Mouse (Mus musculus) ES-E14 (cell line): Measurements from ENCODE around the gene Selenoi. TPM values are rescaled to one million over a fixed set of nuclear protein-coding genes. Genes with fewer than 3 reads are reported as not detected.

Source experiments
- DNase-seq: peaks from one replicate; pipeline ENCODE4 v3.0.0-alpha.2; 2013; ENCODE audit warnings: low read depth, low spot score
- H3K27ac ChIP-seq: 2 replicates; pipeline ENCODE4 v1.5.1; 2012; ENCODE audit warnings: low read depth, mild to moderate bottlenecking, low read length, moderate library complexity, mixed read lengths; ENCODE audit not compliant: poor library complexity, insufficient read depth, severe bottlenecking
- H3K36me3 ChIP-seq: 2 replicates; pipeline ENCODE4 v1.6.1; 2012; ENCODE audit warnings: mild to moderate bottlenecking, low read length, moderate library complexity, mixed read lengths; ENCODE audit not compliant: control insufficient read depth, poor library complexity, insufficient read depth, severe bottlenecking
- H3K4me1 ChIP-seq, 2 experiments: fragments of 150-350 bp in 1 of 2; sonication (generic) in 1 of 2; 2 replicates each; pipeline ENCODE4 v1.6.1; 2012; ENCODE audit warnings: low read length in 2 of 2, mild to moderate bottlenecking in 1 of 2, mixed read lengths in 1 of 2; ENCODE audit not compliant: control insufficient read depth in 2 of 2, insufficient read depth in 2 of 2, poor library complexity in 1 of 2
- H3K4me3 ChIP-seq, 2 experiments: fragments of 150-350 bp in 1 of 2; sonication (generic) in 1 of 2; 2 replicates each; pipeline ENCODE4 v1.5.1; 2012; ENCODE audit warnings: low read length in 2 of 2, low read depth in 1 of 2, mild to moderate bottlenecking in 1 of 2, mixed read lengths in 1 of 2; ENCODE audit not compliant: insufficient read depth in 1 of 2, poor library complexity in 1 of 2, severe bottlenecking in 1 of 2
- H3K9ac ChIP-seq: 2 replicates; pipeline ENCODE4 v1.6.1; 2012; ENCODE audit warnings: low read depth, mild to moderate bottlenecking, low read length, mixed read lengths; ENCODE audit not compliant: poor library complexity, insufficient read depth, severe bottlenecking
- H3K9me3 ChIP-seq: fragments of 150-350 bp; sonication (generic); 2 replicates; pipeline ENCODE4 v1.6.1; 2012; ENCODE audit warnings: low read depth, mild to moderate bottlenecking, low read length; ENCODE audit not compliant: control insufficient read depth, insufficient read depth
- CHD2 ChIP-seq: IDR thresholded peaks from 2 replicates; pipeline ENCODE4 v1.6.1; 2014; ENCODE audit warnings: mild to moderate bottlenecking, low read depth, low read length, inconsistent platforms
- HCFC1 ChIP-seq: IDR thresholded peaks from 2 replicates; pipeline ENCODE4 v1.6.1; 2012; ENCODE audit warnings: low read length, inconsistent platforms, borderline replicate concordance; ENCODE audit not compliant: insufficient read depth
- MAFK ChIP-seq: IDR thresholded peaks from 2 replicates; pipeline ENCODE4 v1.6.1; 2014; ENCODE audit warnings: mild to moderate bottlenecking, low read depth, low read length, inconsistent platforms; ENCODE audit not compliant: insufficient read depth
- ZC3H11A ChIP-seq: IDR thresholded peaks from 2 replicates; pipeline ENCODE4 v1.6.1; 2012; ENCODE audit warnings: low read depth, mild to moderate bottlenecking, inconsistent platforms, low read length, borderline replicate concordance
- ZNF384 ChIP-seq: IDR thresholded peaks from 2 replicates; pipeline ENCODE4 v1.6.1; 2012; ENCODE audit warnings: low read depth, low read length, inconsistent platforms
- in situ Hi-C, 2 experiments: fragments of 600-800 bp; cut with MboI; formaldehyde crosslinking; loops; one replicate each; pipeline ENCODE4 v1.15.1; 2025; ENCODE audit warnings: low sequenced_read_pairs in 2 of 2, inconsistent platforms in 1 of 2; ENCODE audit not compliant: unreplicated experiment in 2 of 2
- total RNA-seq: library from RNA; depleted of rRNA; stranded (reverse); fragments of 300-350 nt; gene quantifications from 2 replicates; pipeline ENCODE4 v1.2.3, GENCODE M21; 2012; rRNA removed

Gene Selenoi
- 104 and 110 TPM in 2 replicates for total RNA-seq

DNA sequence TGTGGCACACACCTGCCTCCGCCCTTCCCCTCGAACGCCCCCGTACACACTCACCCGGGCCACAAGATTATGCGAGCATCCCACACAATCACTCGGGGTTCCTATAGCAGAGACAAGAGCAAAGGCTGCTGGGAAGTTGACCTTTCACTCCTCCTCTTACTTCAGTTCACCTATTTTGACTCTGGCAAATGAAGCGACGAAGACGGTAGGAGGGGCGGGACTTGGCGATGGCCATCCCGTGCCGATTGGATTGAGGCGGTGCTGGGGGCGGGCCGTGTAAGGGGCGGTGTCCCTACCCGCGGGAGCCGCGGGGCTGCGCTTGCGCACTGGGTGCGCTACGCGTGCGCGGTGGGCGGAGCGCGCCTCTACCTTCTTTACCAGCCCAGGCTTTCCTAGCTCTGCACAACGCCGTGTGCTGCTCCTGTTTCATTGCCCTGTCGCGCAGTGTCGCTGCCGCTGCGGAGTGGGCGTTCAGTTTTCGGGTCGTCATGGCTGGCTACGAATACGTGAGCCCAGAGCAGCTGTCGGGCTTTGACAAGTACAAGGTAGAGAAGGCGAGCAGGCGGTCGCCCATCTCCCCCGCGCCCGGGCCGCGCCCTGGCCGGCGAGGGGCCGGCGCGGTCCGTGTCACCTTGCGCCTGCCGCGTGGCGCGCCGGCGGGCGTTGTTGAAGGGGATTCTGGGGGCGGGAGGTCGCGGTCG, at the start of gene Selenoi:
Selenoi (plus strand) TSS at position 311 of the 701 bp plus-strand sequence.
- H3K27ac ChIP-seq, result peak within 1 kb of the TSS; percentile 36; the same call in 1 of the 2 replicates
- no peaks in the 10 kb centered on the region for H3K4me1 ChIP-seq
- peaks cover 7% of the 10 kb centered on the region; the same call in 1 of the 2 replicates for H3K9me3 ChIP-seq
- peak within 1 kb of the TSS; percentile 84 for H3K9ac ChIP-seq
- in situ Hi-C loops, result no loop called here
- peak; percentile 91 for DNase-seq
- peak within 1 kb of the TSS; percentile 74 to 78 for H3K4me3 ChIP-seq
- H3K36me3 ChIP-seq, result no peaks in the 10 kb centered on the region
- TF ChIP-seq ZC3H11A, result no peak
- 0 out of 2 replicates have a peak, but pooled peaks have one; percentile 40 for TF ChIP-seq HCFC1

DNA sequence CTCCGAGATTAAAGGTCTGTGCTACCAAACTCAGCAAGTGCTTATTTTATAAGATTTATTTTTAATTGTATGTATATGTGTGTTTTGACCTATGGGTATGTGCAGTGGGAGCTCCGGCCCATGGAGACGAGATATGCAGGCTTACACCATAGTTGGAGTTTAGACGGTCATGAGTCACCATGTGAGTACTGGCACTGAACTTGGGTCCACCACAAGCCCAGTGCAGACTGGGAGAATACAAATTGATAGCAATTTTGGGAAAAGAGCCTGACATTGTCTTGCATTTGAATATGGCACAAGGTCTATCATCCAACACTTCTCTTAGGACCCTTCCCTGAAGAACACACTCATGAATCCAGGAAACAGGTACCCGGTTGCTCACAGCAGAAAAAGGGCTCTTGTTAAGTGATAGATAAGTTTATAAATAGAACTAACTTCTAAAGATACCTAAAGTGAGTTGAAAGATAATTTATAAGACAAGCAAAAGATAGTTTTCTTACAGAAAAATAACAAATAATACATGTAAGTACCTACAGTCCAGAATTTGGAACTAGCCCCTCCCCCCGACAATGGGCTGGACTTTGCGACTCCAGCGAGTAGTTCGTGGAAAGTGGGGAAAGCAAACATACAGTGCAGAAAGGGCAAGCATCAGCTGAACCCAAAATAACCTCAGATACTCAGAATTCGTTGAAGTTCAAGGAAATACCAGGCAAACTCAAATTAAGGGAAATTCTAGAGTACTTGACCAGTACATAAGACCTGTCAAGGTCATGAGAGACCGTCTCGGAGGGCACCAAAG, 44.5 kb upstream of the Selenoi start:
- no peak for DNase-seq
- Histone ChIP-seq H3K9me3 (no peaks in the 10 kb centered on the region), H3K4me3 (no peak overlapping the region), H3K9ac (no peak overlapping the region), H3K36me3 (peaks cover 6% of the 10 kb centered on the region), H3K27ac (no peak overlapping the region), H3K4me1 (no peaks in the 10 kb centered on the region)
- TF ChIP-seq HCFC1 (no peak), ZC3H11A (no peak), MAFK (no peak), CHD2 (no peak)
- in situ Hi-C loops, result no loop called here

DNA sequence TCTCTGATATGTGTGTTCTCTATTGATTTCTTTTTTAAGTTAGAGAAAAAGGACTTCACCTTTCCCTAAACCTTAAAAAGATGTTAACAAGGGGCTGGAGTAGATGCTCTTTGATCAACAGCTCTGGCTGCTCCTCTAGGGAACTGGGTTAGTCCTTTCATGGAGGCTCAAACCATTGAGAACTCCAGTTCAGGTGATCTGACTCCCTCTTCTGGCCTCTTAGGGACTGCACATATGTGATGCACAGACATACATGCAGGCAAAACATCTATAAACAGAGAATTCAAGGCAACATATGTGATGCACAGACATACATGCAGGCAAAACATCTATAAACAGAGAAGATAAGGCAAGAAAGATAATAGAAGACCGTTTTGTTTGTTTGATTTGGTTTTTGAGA, 39.9 kb upstream of the Selenoi start:
- Histone ChIP-seq H3K4me1 (peaks cover 0 to 1% of the 10 kb centered on the region in 2 experiments; a peak in 1 of 4 replicates), H3K9ac (no peak overlapping the region), H3K4me3 (no peak overlapping the region), H3K36me3 (no peaks in the 10 kb centered on the region), H3K27ac (no peak overlapping the region), H3K9me3 (no peaks in the 10 kb centered on the region)
- TF ChIP-seq CHD2 (no peak), HCFC1 (no peak), ZNF384 (no peak), MAFK (no peak), ZC3H11A (no peak)
- in situ Hi-C loops, result no loop called here
- DNase-seq, result no peak

DNA sequence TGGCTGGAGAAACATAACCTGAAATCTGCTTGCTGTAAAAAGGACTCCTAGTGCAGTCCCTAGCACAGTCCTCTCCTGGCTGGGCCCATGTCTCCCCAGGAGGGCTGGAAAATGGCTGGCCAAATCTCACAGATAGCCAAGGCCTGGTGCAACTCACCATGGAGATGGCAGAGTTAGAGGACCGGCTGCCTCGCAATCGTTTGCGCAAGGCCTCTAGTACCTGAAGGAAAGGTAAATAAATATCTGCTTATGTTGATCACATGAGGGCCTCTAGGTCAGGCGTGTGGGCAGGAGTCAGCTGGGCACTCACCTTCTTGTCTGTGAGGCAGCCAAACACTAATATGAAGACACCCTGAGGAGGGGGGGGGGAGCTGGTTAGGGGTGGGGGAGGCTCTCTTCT, 37.0 kb upstream of the Selenoi start:
- peaks cover 0 to 8% of the 10 kb centered on the region in 2 experiments; a peak in 1 of 4 replicates for H3K4me1 ChIP-seq
- in situ Hi-C loops, result no loop called here
- no peak for TF ChIP-seq MAFK
- TF ChIP-seq ZNF384, result no peak
- no peak for TF ChIP-seq HCFC1
- TF ChIP-seq CHD2, result no peak
- no peak overlapping the region for H3K4me3 ChIP-seq
- H3K9me3 ChIP-seq, result no peaks in the 10 kb centered on the region
- no peak overlapping the region for H3K9ac ChIP-seq
- no peaks in the 10 kb centered on the region for H3K36me3 ChIP-seq
- no peak overlapping the region for H3K27ac ChIP-seq
- DNase-seq, result no peak
